Mouse (Mus musculus): Measurements from ENCODE around the gene Rab3c.

- TF ChIP-seq CTCF (IDR thresholded peaks at IDR 0.05; ENCODE audit: extremely low read depth, insufficient read length, insufficient replicate concordance, low read depth, low read length) = no peak
- TF ChIP-seq POLR2A (IDR thresholded peaks at IDR 0.05; ENCODE audit: low read depth, low read length) = no peak
These were observed 231.9 kb downstream of the Rab3c start for GRCm38 (mm10) chr13:110048767-110049434.
